Mouse (Mus musculus) neural tube, embryonic 12.5 days (tissue): ENCODE measurements at regions not wholly inside any gene's neighbourhood (a gene's known extent, or its start where the extent isn't known, plus 50 kb on each side); places are given as distances from the start of the nearest gene placed in this dataset.

Experiments used
- ATAC-seq: fragments of 200-750 bp; cut with Nextera tagmentation; 2 replicates; pipeline ENCODE4 v1.8.0; 2017; ENCODE audit warnings: low read depth, mild to moderate bottlenecking, moderate TSS enrichment, moderate library complexity; ENCODE audit not compliant: low FRiP score
- H3K27ac ChIP-seq: fragments of 300-500 bp; sonication (generic); 2 replicates; pipeline ENCODE4 v1.5.1; 2016
- H3K27me3 ChIP-seq: fragments of 300-500 bp; sonication (generic); replicated peaks from 2 replicates; pipeline ENCODE4 v1.6.1; 2016; ENCODE audit warnings: mild to moderate bottlenecking
- H3K36me3 ChIP-seq: fragments of 300-500 bp; sonication (generic); 2 replicates; pipeline ENCODE4 v1.6.1; 2016; ENCODE audit warnings: mild to moderate bottlenecking
- H3K4me1 ChIP-seq: fragments of 300-500 bp; sonication (generic); 2 replicates; pipeline ENCODE4 v1.6.1; 2016
- H3K4me2 ChIP-seq: fragments of 300-500 bp; sonication (generic); replicated peaks from 2 replicates; pipeline ENCODE4 v1.6.1; 2016; ENCODE audit warnings: mild to moderate bottlenecking
- H3K4me3 ChIP-seq: fragments of 300-500 bp; sonication (generic); 2 replicates; pipeline ENCODE4 v1.5.1; 2016
- H3K9ac ChIP-seq: fragments of 300-500 bp; sonication (generic); 2 replicates; pipeline ENCODE4 v1.6.1; 2016; ENCODE audit warnings: mild to moderate bottlenecking
- H3K9me3 ChIP-seq: fragments of 300-500 bp; sonication (generic); 2 replicates; pipeline ENCODE4 v1.6.1; 2016; ENCODE audit warnings: mild to moderate bottlenecking
- WGBS: fragments of 180-500 bp; shearing (Covaris S2); methylation state at CpG from one replicate; pipeline ENCODE4 v1.1.7; 2016; 5-methylcytosine and 5-hydroxymethylcytosine counted together

DNA sequence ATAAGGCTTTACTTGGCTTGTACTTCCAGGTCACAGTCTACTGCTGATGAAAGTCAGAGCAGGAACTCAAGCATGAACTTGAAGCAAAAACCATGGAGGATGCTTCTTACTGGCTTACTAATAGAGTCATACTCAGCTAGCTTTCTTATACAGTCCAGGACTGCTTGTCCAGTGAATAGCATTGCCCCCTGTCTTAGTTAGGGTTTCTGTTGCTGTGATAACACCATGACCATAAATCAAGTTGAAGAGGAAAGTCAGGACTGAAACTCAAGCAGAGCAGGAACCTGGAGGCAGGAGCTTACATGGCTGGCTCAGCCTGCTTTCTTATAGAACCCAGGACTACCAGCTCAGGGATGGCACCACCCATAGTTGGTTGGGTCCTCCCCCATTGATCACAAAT lies 602.9 kb upstream of the Auts2 start:
- Histone ChIP-seq H3K4me3 (no peak overlapping the region), H3K27ac (no peak overlapping the region), H3K27me3 (no peaks in the 10 kb centered on the region), H3K4me2 (no peak overlapping the region), H3K36me3 (no peaks in the 10 kb centered on the region), H3K9me3 (peaks cover 4% of the 10 kb centered on the region; the same call in 1 of the 2 replicates), H3K4me1 (0 out of 2 replicates have a peak, but pooled peaks cover 4% of the 10 kb centered on the region), H3K9ac (no peak overlapping the region)
- no peak for ATAC-seq

DNA sequence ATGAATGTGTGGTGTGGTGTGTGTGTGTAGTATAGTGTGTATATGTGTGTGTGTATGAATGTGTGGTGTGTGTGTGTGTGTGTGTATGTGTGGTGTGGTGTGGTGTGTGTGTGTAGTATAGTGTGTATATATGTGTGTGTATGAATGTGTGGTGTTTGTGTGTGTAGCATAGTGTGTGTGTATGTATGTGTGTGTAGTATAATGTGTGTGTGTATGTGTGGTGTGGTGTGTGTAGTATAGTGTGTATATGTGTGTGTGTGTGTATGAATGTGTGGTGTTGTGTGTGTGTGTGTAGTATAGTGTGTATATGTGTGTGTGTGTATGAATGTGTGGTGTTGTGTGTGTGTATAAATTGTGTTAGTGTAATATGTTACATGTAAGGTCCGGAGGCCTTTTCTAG lies 600.5 kb upstream of the Auts2 start:
- H3K4me3 ChIP-seq, result no peak overlapping the region
- peaks cover 4% of the 10 kb centered on the region; the same call in 1 of the 2 replicates for H3K9me3 ChIP-seq
- no peak overlapping the region for H3K9ac ChIP-seq
- H3K4me1 ChIP-seq, result 0 out of 2 replicates have a peak, but pooled peaks cover 4% of the 10 kb centered on the region
- H3K27me3 ChIP-seq, result no peaks in the 10 kb centered on the region
- no peaks in the 10 kb centered on the region for H3K36me3 ChIP-seq
- H3K4me2 ChIP-seq, result no peak overlapping the region
- H3K27ac ChIP-seq, result no peak overlapping the region
- no peak for ATAC-seq
- 96% methylated on average over 1 of the region's 1 CpGs for whole genome bisulfite sequencing

DNA sequence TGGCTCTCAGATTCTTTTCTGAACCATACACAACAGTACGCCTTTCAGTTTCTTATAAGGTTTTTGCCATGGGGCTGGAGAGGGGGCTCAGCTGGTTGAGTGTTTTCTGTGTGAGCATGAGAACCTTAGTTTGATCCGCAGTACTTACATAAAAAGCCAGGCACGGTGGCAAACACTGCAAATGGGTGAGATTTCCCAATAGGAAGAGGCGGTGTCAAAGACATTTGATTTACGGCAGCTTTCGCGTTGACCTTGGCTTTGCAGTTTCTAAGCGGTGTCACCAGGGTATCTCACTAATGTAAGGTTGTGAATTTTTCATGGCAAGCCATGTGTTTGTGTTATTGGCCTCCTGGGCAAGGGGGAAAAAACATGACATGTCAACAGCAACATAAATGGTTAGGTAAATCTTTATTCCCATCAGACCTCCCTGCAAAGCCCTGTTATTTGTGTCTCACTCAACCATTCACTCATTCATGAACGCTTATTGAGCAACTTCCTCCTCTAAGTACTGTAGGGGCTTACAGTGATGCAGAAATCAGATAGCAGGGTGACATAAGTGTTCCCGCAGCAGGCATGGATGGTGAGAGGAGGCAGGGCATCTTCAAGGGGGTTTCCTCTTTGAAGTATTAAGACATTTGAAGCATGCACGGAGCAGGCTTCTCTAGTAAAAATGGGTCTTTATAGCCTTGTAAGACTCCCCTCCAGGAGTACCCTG lies 599.4 kb upstream of the Auts2 start:
- no peaks in the 10 kb centered on the region for H3K36me3 ChIP-seq
- 62% methylated on average over 11 of the region's 11 CpGs for WGBS
- H3K9me3 ChIP-seq, result peaks cover 4% of the 10 kb centered on the region; the same call in 1 of the 2 replicates
- ATAC-seq, result no peak
- H3K4me2 ChIP-seq, result no peak overlapping the region
- no peaks in the 10 kb centered on the region for H3K27me3 ChIP-seq
- 0 out of 2 replicates have a peak, but pooled peaks cover 4% of the 10 kb centered on the region for H3K4me1 ChIP-seq
- H3K4me3 ChIP-seq, result no peak overlapping the region
- H3K27ac ChIP-seq, result no peak overlapping the region
- no peak overlapping the region for H3K9ac ChIP-seq

DNA sequence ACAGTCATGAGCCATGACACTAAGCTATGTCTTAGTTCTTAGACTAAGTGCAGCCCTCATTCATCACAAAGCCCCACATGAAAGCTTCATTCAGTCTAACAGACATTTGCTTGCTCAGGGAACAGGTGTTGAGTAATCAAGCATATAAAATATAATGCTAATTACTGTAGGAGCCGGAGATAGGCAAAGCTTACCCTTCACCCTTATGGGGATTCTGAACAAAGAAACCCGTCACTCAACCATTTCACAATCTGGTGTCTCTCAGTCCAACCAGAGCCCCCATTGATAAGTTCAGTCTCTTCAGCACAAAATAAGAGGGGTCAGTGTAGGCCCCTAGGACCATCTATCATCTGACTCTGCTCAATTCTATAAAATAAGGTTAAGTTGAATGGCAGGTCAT lies 587.9 kb upstream of the Auts2 start:
- WGBS, result 57% methylated on average over 2 of the region's 2 CpGs
- no peak overlapping the region for H3K4me3 ChIP-seq
- H3K36me3 ChIP-seq, result no peaks in the 10 kb centered on the region
- no peak overlapping the region for H3K9ac ChIP-seq
- no peaks in the 10 kb centered on the region for H3K9me3 ChIP-seq
- ATAC-seq, result no peak
- H3K4me2 ChIP-seq, result no peak overlapping the region
- no peak overlapping the region for H3K27ac ChIP-seq
- no peaks in the 10 kb centered on the region for H3K4me1 ChIP-seq
- no peaks in the 10 kb centered on the region for H3K27me3 ChIP-seq

DNA sequence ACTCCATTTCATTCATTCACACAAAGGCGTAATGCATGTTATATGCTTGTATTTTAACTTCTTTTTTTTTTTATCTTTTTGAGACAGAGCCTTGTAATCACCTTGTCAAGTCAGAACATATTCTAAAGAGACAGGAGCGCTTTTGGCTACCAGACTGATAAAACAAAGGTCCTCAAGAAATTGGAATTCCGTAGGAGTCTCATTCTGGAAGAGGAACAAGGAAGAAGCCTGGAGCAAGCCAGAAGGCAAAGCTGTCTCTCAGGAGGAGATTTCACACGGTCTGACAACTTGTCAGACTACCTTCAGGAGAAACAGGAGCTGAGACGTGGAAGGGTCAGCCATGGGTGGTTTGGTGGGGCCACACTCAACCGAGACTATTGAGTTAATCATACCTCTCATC lies 587.2 kb upstream of the Auts2 start:
- Histone ChIP-seq H3K27me3 (no peaks in the 10 kb centered on the region), H3K27ac (no peak overlapping the region), H3K9me3 (no peaks in the 10 kb centered on the region), H3K36me3 (no peaks in the 10 kb centered on the region), H3K4me2 (no peak overlapping the region), H3K4me1 (no peaks in the 10 kb centered on the region), H3K4me3 (no peak overlapping the region), H3K9ac (no peak overlapping the region)
- no peak for ATAC-seq
- WGBS, result 88% methylated on average over 6 of the region's 6 CpGs

DNA sequence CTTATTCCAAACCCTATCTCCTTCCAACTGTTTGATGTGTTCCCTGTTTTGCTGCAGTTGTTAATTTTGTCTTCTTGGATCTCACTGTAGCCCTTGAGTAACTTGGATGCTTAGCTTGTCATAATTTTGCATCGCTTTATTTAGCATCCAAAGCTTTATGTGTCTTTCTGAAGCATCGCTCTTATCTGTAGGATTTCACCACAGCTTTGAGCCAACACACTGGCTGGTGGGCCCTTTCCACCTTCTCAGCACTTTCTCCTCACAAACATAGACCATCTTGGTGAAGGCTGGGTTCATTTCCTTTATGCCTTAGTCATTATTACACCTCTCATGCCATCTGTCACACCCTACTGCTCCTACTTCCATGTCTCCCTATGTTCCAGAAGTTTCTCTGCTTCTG lies 581.1 kb upstream of the Auts2 start:
- no peak overlapping the region for H3K9ac ChIP-seq
- no peak overlapping the region for H3K4me3 ChIP-seq
- H3K4me1 ChIP-seq, result no peaks in the 10 kb centered on the region
- no peak for ATAC-seq
- H3K27me3 ChIP-seq, result no peaks in the 10 kb centered on the region
- H3K4me2 ChIP-seq, result no peak overlapping the region
- no peaks in the 10 kb centered on the region for H3K9me3 ChIP-seq
- WGBS, result 96% methylated on average over 2 of the region's 2 CpGs
- H3K27ac ChIP-seq, result no peak overlapping the region
- H3K36me3 ChIP-seq, result no peaks in the 10 kb centered on the region

DNA sequence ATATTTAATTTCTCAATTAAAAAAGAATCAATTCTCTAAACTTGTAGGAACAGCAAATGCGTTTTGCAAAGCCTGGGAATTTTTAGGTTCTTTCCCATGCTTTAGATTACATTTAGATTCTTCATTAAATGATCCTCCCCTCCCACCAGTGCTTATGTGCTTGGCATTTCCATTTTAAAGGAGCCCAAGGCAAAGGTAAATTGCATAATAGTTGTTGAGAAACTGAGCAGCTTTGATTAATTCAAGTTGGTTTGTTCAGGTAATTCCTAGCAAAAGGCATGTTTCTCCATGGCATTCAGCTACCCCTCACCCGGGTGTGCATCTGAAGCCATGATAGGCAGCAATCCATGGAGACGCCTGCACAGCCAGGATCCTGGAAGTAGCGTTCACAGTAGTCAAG lies 570.8 kb upstream of the Auts2 start:
- Histone ChIP-seq H3K9me3 (no peaks in the 10 kb centered on the region), H3K4me1 (no peaks in the 10 kb centered on the region), H3K4me2 (no peak overlapping the region), H3K9ac (no peak overlapping the region), H3K27me3 (no peaks in the 10 kb centered on the region), H3K4me3 (no peak overlapping the region), H3K36me3 (no peaks in the 10 kb centered on the region), H3K27ac (no peak overlapping the region)
- 88% methylated on average over 4 of the region's 4 CpGs for WGBS
- no peak for ATAC-seq

DNA sequence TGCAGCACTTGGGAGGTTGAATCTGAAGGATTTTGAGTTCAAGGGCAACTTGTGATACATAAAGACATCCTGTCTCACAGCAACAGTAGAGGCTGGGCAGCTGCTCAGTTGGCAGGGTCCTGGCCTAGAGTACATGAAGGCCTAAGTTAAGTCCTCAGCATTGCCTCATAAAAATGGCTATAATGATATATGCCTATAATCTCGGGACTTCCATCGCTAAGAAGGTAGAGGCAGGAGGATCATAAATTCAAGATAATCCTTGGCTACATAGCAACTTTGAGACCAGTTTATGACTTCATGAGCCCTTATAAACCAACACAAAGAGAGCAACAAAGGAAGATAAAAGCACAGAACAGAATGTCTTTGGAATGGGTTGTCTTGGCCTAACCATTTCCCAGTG lies 570.0 kb upstream of the Auts2 start:
- H3K4me1 ChIP-seq, result no peaks in the 10 kb centered on the region
- H3K9ac ChIP-seq, result no peak overlapping the region
- no peak overlapping the region for H3K4me2 ChIP-seq
- H3K9me3 ChIP-seq, result no peaks in the 10 kb centered on the region
- WGBS, result 39% methylated on average over 2 of the region's 2 CpGs
- no peaks in the 10 kb centered on the region for H3K27me3 ChIP-seq
- no peak overlapping the region for H3K27ac ChIP-seq
- H3K4me3 ChIP-seq, result no peak overlapping the region
- ATAC-seq, result no peak
- H3K36me3 ChIP-seq, result no peaks in the 10 kb centered on the region

DNA sequence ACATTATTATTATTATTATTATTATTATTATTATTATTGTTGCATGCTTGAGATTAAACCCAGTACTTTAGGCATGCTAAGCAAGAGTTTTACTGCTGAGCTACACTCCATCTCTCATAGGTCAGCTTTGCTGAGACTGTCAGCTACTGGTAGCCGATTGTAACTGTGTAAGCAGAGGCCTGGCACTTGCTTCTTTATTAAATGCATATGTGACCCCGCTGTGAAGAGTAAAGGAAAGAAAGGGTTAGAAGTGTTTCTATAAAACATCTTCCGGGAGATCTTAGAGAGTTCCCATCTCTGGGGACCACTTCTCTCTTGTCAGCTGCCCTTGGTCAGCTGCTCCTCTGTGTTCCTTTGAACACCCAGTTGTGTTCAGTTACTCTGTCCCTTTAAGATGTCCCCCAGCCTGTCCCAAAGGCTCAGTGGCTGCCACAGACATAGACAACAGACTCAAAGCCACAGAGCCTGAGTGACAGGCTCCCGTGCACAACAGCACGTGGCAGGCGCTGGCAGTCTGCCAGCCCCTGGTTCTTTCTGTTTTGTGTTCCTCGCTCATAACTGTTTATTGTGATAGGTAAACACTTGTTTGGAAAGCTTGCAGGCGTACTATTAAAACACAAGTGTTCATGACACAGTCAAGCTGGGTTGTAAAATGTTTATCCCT lies 563.7 kb upstream of the Auts2 start:
- Histone ChIP-seq H3K36me3 (no peaks in the 10 kb centered on the region), H3K9ac (no peak overlapping the region), H3K4me3 (no peak overlapping the region), H3K9me3 (no peaks in the 10 kb centered on the region), H3K4me1 (no peaks in the 10 kb centered on the region), H3K4me2 (peak overlapping the region; percentile 21; the same call in 1 of the 2 replicates), H3K27ac (no peak overlapping the region), H3K27me3 (no peaks in the 10 kb centered on the region)
- 43% methylated on average over 8 of the region's 8 CpGs for WGBS
- no peak; the same call in 1 of the 2 replicates for ATAC-seq

DNA sequence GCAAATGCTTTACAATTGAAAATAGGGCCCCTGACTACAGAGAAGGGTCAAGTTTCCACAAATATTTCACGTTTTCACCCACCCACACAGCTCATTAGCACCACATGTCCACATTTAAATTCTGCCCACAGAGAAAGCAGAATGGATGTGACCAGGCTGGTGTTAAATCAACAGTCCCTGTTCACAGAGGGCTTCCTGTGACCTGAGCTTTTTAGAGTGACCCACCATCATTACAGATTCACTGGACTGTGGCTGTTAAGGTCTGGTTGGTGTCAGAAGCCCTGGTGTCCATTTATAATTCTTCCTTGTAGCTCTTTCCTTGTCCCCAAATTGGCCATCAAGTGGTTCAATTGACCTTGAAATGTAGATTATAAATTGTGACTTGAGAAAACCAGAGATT lies 553.2 kb upstream of the Auts2 start:
- H3K9ac ChIP-seq, result no peak overlapping the region
- WGBS, result 52% methylated on average over 1 of the region's 1 CpGs
- no peaks in the 10 kb centered on the region for H3K9me3 ChIP-seq
- H3K27me3 ChIP-seq, result no peaks in the 10 kb centered on the region
- no peak overlapping the region for H3K27ac ChIP-seq
- H3K4me2 ChIP-seq, result no peak overlapping the region
- no peaks in the 10 kb centered on the region for H3K4me1 ChIP-seq
- H3K36me3 ChIP-seq, result no peaks in the 10 kb centered on the region
- H3K4me3 ChIP-seq, result no peak overlapping the region
- ATAC-seq, result no peak

DNA sequence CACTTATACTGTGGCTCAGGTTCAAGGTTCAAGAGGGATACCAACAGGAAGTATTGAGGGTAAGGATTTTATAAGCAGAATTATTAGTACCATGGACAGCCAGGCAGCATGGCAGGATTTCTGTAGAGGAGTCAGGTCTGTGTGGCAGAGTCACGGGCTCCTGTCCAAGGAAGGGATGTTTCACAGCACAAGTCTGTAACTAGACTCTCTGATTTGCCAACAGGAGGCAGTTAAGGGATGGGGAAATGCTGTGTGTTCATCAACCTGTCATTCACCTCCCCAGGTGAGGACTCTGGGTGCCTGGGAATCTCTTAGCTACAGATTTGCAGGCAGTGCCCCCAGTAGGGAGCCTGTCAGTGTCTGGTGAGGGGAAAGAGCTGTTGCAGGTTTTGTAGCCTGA lies 541.7 kb upstream of the Auts2 start:
- no peak overlapping the region for H3K9ac ChIP-seq
- H3K4me1 ChIP-seq, result no peaks in the 10 kb centered on the region
- no peaks in the 10 kb centered on the region for H3K36me3 ChIP-seq
- no peaks in the 10 kb centered on the region for H3K27me3 ChIP-seq
- H3K4me2 ChIP-seq, result no peak overlapping the region
- no peak overlapping the region for H3K27ac ChIP-seq
- WGBS, result 66% methylated on average over 1 of the region's 1 CpGs
- ATAC-seq, result no peak
- 0 out of 2 replicates have a peak, but pooled peaks cover 4% of the 10 kb centered on the region for H3K9me3 ChIP-seq
- no peak overlapping the region for H3K4me3 ChIP-seq

DNA sequence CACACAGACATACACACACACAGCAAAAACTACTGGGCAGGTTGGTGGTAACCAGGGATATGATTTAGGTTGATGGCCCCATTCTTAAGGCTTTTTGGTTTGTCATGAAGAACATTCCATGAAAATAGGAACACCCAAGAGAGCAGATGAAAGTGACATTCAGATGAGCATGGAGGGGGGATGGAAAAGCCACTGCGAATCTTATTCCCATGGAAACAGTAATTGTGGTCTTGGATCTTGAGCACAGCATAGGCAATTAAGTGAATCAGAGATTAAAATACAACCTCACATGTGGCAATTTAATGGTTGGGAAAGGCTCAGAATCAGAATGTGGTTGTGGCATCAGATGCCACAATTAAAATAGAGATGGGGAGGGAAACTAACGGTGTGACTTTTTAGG lies 537.6 kb upstream of the Auts2 start:
- Histone ChIP-seq H3K9ac (no peak overlapping the region), H3K9me3 (no peaks in the 10 kb centered on the region), H3K36me3 (no peaks in the 10 kb centered on the region), H3K27me3 (no peaks in the 10 kb centered on the region), H3K4me3 (no peak overlapping the region), H3K4me2 (no peak overlapping the region), H3K4me1 (no peaks in the 10 kb centered on the region), H3K27ac (no peak overlapping the region)
- ATAC-seq, result no peak
- 73% methylated on average over 2 of the region's 2 CpGs for WGBS

DNA sequence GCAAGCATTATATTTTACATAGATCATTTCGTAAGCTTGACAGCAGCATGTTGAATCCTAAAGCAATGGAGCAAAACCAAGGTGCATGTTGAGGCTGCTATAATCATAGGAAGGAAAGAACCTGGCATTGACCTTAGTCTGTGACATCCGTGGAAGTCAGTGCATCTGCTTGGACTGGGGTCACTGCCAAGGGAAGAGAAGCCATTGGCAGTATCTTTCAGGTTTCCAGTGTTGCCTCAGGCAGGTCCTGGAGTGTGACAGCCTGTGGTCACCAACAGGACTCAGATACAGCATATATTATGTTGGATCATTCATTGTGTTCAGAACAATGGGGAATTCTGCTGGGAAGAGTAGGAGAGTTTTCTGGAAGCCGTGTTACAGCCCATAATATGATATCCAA lies 535.8 kb upstream of the Auts2 start:
- no peak overlapping the region for H3K4me3 ChIP-seq
- H3K9ac ChIP-seq, result no peak overlapping the region
- 76% methylated on average over 3 of the region's 3 CpGs for WGBS
- ATAC-seq, result no peak
- no peaks in the 10 kb centered on the region for H3K9me3 ChIP-seq
- H3K36me3 ChIP-seq, result no peaks in the 10 kb centered on the region
- no peak overlapping the region for H3K27ac ChIP-seq
- no peaks in the 10 kb centered on the region for H3K27me3 ChIP-seq
- H3K4me2 ChIP-seq, result no peak overlapping the region
- no peaks in the 10 kb centered on the region for H3K4me1 ChIP-seq
